Mouse (Mus musculus) lung, adult 2 months (tissue): Measurements from ENCODE around the gene Dpep1.

Experiments
- CTCF ChIP-seq: fragments of 200-500 bp; IDR thresholded peaks from 2 replicates; pipeline ENCODE4 v1.5.1; 2011; ENCODE audit warnings: mild to moderate bottlenecking, low read length, control low read depth; ENCODE audit not compliant: insufficient read depth
- POLR2A ChIP-seq: fragments of 200-500 bp; IDR thresholded peaks from 2 replicates; pipeline ENCODE4 v1.6.1; 2011; ENCODE audit warnings: low read depth, mild to moderate bottlenecking, control low read depth, low read length, borderline replicate concordance; ENCODE audit errors: extremely low read depth

DNA sequence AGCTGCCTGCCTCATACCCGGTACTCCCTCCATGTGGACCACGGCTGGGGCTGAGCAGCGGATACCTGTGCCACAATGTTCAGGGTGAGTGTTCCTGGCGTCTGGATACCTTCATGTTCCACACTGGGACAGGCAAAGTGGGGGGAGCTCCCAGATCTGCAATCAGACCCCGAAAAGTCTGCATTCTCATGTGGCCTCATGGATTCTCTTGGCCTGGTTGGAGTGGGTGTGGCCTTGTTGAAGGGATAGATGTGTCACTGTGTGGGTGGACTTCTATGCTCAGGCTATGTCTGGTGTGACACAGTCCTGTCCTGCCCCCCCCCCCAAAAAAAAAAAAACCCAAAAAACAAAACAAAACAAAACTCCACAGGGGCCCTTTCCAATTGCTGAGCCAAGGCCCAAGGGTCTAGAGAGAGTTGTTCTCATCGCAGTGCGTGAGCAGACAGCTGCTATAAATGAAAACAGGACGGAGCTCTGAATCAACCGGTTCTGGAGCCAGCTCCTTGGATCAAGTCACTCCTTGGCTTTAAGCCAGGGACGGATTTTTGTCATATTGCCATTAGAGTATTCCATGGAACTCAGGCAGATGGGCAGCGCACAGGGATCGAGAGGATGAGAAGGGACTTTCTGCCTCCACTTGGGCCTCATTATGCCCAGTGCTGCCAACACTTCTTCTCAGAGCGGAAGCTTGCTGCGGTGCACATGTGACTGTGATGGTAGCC, 44.1 kb upstream of the Dpep1 start:
- TF ChIP-seq CTCF: no peak
- TF ChIP-seq POLR2A: no peak
